Mouse (Mus musculus) spleen, adult 18-20 months (tissue): ENCODE data around the gene Lyg2.

Source experiments
- DNase-seq, 2 experiments: peaks; one replicate each; pipeline ENCODE4 v3.0.0; 2022; ENCODE audit warnings: mixed read lengths in 2 of 2

Gene Lyg2

GRCm38 (mm10) chr1:37877736-37878460 is 38.4 kb downstream of the Lyg2 start:
- DNase-seq: no peak

- no peak for DNase-seq
These were observed 43.1 kb downstream of the Lyg2 start for GRCm38 (mm10) chr1:37873157-37873556.

GRCm38 (mm10) chr1:37872131-37873067 is 43.9 kb downstream of the Lyg2 start:
- peak; percentile 72 to 81 for DNase-seq

- DNase-seq: no peak
These were observed 44.6 kb downstream of the Lyg2 start, which contains the start of gene Lipt1 for GRCm38 (mm10) chr1:37871704-37872103. TSS of gene Lipt1 (plus strand) at chr1:37871738.

GRCm38 (mm10) chr1:37869362-37869761 is 46.9 kb downstream of the Lyg2 start:
- DNase-seq: no peak

GRCm38 (mm10) chr1:37868640-37869039 is 47.7 kb downstream of the Lyg2 start:
- no peak for DNase-seq

- DNase-seq: no peak
These were observed 48.5 kb downstream of the Lyg2 start for GRCm38 (mm10) chr1:37867684-37868322.

- peak in 1 of 2 experiments; percentile 29 for DNase-seq
These were observed 49.2 kb downstream of the Lyg2 start for GRCm38 (mm10) chr1:37867056-37867455.

- DNase-seq: no peak
These were observed 50.0 kb downstream of the Lyg2 start, which contains the start of gene Tsga10 for GRCm38 (mm10) chr1:37866286-37866685. TSS of gene Tsga10 (minus strand) at chr1:37866429.

- no peak for DNase-seq
These were observed 50.7 kb downstream of the Lyg2 start for GRCm38 (mm10) chr1:37865401-37866215.

GRCm38 (mm10) chr1:37864511-37865400 is 51.5 kb downstream of the Lyg2 start:
- DNase-seq: peak; percentile 99 to 100
